Mouse (Mus musculus) lung, embryonic 16.5 days (tissue): ENCODE results near the gene Tgfbr3l. TPM values are rescaled to one million over a fixed set of nuclear protein-coding genes. Genes with fewer than 3 reads are reported as not detected.
A peak's percentile ranks its signal among the peaks of the same experiment; 100 is the strongest.

ENCODE experiments used
- ATAC-seq: fragments of 200-750 bp; cut with Nextera tagmentation; 2 replicates; pipeline ENCODE4 v1.8.0; 2017; ENCODE audit warnings: low read depth, mild to moderate bottlenecking, moderate library complexity
- H3K27ac ChIP-seq: fragments of 300-500 bp; sonication (generic); 2 replicates; pipeline ENCODE4 v1.5.1; 2014; ENCODE audit warnings: mild to moderate bottlenecking, control low read depth, low read length
- H3K27me3 ChIP-seq: fragments of 300-500 bp; sonication (generic); 2 replicates; pipeline ENCODE4 v1.6.1; 2014; ENCODE audit warnings: low read depth, low read length, mixed read lengths; ENCODE audit not compliant: control insufficient read depth, insufficient read depth
- H3K36me3 ChIP-seq: fragments of 300-500 bp; sonication (generic); 2 replicates; pipeline ENCODE4 v1.6.1; 2014; ENCODE audit warnings: low read length; ENCODE audit not compliant: control insufficient read depth, insufficient read depth
- H3K4me1 ChIP-seq: fragments of 300-500 bp; sonication (generic); replicated peaks from 2 replicates; pipeline ENCODE4 v1.6.1; 2014; ENCODE audit warnings: low read length, mixed read lengths; ENCODE audit not compliant: control insufficient read depth, insufficient read depth
- H3K4me2 ChIP-seq: fragments of 300-500 bp; sonication (generic); 2 replicates; pipeline ENCODE4 v1.6.1; 2014; ENCODE audit warnings: low read depth, low read length, control low read depth
- H3K4me3 ChIP-seq: fragments of 300-500 bp; sonication (generic); 2 replicates; pipeline ENCODE4 v1.5.1; 2014; ENCODE audit warnings: mild to moderate bottlenecking, low read length, control low read depth
- H3K9ac ChIP-seq: fragments of 300-500 bp; sonication (generic); 2 replicates; pipeline ENCODE4 v1.6.1; 2014; ENCODE audit warnings: low read length, control low read depth
- H3K9me3 ChIP-seq: fragments of 300-500 bp; sonication (generic); 2 replicates; pipeline ENCODE4 v1.6.1; 2016; ENCODE audit warnings: low read length; ENCODE audit not compliant: control insufficient read depth
- WGBS: fragments of 180-500 bp; shearing (Covaris S2); extraction: QIAGEN DNeasy Blood & Tissue Kit; methylation state at CpG from one replicate; pipeline ENCODE4 v1.1.7; 2014; 5-methylcytosine and 5-hydroxymethylcytosine counted together
- polyA plus RNA-seq: library from polyadenylated mRNA; unstranded; fragments of >200 nt; fragmentation: Nextera tagmentation; extraction: Ambion mirVana; gene quantifications from 2 replicates; pipeline ENCODE4 v1.2.1, GENCODE M21; 2015

Tgfbr3l gene
- polyA plus RNA-seq, 1 experiment from 2014 or later, result 4.2 TPM

DNA sequence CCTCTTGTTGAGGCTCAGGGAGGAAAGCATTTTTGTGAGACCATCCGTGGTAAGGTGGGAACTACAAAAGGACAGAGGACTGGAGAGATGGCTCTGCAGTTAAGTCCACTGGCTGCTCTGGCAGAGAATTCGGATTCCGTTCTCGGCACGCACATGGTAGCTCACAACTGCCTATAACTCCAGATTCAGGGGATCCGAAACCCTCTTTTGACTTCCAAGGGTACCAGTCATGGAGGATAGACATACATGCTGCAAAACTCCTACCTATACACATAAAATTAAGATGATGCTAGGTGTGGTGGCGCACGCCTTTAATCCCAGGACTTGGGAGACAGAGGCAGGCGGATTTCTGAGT, 28.1 kb downstream of the Tgfbr3l start:
- WGBS, result 21% methylated on average over 9 of the region's 9 CpGs
- H3K9me3 ChIP-seq, result no peaks in the 10 kb centered on the region
- H3K27me3 ChIP-seq, result no peaks in the 10 kb centered on the region
- H3K4me3 ChIP-seq, result peak overlapping the region; percentile 68
- peaks cover 16% of the 10 kb centered on the region for H3K36me3 ChIP-seq
- ATAC-seq, result no peak
- peaks cover 8% of the 10 kb centered on the region for H3K4me1 ChIP-seq
- peak overlapping the region; percentile 56 for H3K4me2 ChIP-seq
- peak overlapping the region; percentile 60; the same call in 1 of the 2 replicates for H3K27ac ChIP-seq
- peak overlapping the region; percentile 83 for H3K9ac ChIP-seq

DNA sequence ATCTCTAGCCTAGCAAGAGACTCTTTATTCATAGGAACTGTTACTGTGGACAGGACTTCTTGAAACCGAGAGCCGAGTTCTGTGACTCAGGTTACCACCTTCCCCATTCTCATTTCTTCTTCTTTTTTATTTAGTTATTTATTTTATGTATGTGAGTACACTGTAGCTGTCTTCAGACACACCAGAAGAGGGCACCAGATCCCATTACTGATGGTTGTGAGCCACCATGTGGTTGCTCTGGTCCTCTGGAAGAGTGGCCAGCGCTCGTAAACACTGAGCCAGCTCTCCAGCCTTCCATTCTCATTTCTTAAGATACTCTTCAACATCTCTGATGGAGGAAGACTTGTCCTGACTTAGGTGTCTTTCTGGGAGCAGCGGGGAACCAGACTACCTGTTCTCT, 44.7 kb downstream of the Tgfbr3l start:
- Histone ChIP-seq H3K9ac (no peak overlapping the region), H3K27me3 (no peaks in the 10 kb centered on the region), H3K27ac (no peak overlapping the region), H3K4me3 (no peak overlapping the region), H3K36me3 (peaks cover 59% of the 10 kb centered on the region), H3K4me2 (no peak overlapping the region), H3K9me3 (no peaks in the 10 kb centered on the region), H3K4me1 (no peaks in the 10 kb centered on the region)
- WGBS, result 86% methylated on average over 5 of the region's 5 CpGs
- no peak for ATAC-seq

- Histone ChIP-seq H3K27ac (no peak overlapping the region), H3K9ac (no peak overlapping the region), H3K27me3 (no peaks in the 10 kb centered on the region), H3K4me1 (no peaks in the 10 kb centered on the region), H3K4me2 (no peak overlapping the region), H3K9me3 (no peaks in the 10 kb centered on the region), H3K4me3 (no peak overlapping the region), H3K36me3 (peaks cover 64% of the 10 kb centered on the region)
- ATAC-seq, result no peak
- 89% methylated on average over 4 of the region's 4 CpGs for WGBS
Observed at GRCm38 (mm10) chr8:4297822-4298221, 49.8 kb downstream of the Tgfbr3l start.

Other genes with a start within 250 kb of the Tgfbr3l start
- not detected in 2 replicates for gene Cd209f, start 142.4 kb upstream of the Tgfbr3l start, polyA plus RNA-seq
- gene Cd209g, start 114.1 kb upstream of the Tgfbr3l start, polyA plus RNA-seq, result not detected in 2 replicates
- gene Evi5l, start 81.6 kb upstream of the Tgfbr3l start, polyA plus RNA-seq, result 24.1 and 24.5 TPM in 2 replicates
- gene Prr36, start 30.8 kb upstream of the Tgfbr3l start, polyA plus RNA-seq, result 4.4 and 4.5 TPM in 2 replicates
- 6.0 and 6.7 TPM in 2 replicates for gene Lrrc8e, start 21.4 kb upstream of the Tgfbr3l start, polyA plus RNA-seq
- gene Map2k7, start 9.5 kb upstream of the Tgfbr3l start, polyA plus RNA-seq, result 26.8 and 29.1 TPM in 2 replicates
- 1.1 and 1.6 TPM in 2 replicates for gene Gm49320, start 9.3 kb upstream of the Tgfbr3l start, polyA plus RNA-seq
- 48.7 and 52.0 TPM in 2 replicates for gene Snapc2, start 4.9 kb downstream of the Tgfbr3l start, polyA plus RNA-seq
- gene Ctxn1, start 11.1 kb downstream of the Tgfbr3l start, polyA plus RNA-seq, result 54.4 and 58.0 TPM in 2 replicates
- gene Timm44, start 27.7 kb downstream of the Tgfbr3l start, polyA plus RNA-seq, result 56.5 and 57.2 TPM in 2 replicates
- 18.2 and 25.8 TPM in 2 replicates for gene Ccl25, start 77.0 kb downstream of the Tgfbr3l start, polyA plus RNA-seq
- gene Elavl1, start 77.2 kb downstream of the Tgfbr3l start, polyA plus RNA-seq, result 197 and 224 TPM in 2 replicates
- gene Cers4, start 244.8 kb downstream of the Tgfbr3l start, polyA plus RNA-seq, result 30.2 and 31.0 TPM in 2 replicates